Mouse (Mus musculus) adrenal gland, adult 8-10 months (tissue): ENCODE results near the gene Vps26b. TPM values are rescaled to one million over a fixed set of nuclear protein-coding genes. Genes with fewer than 3 reads are reported as not detected.

Source experiments
- DNase-seq: peaks from one replicate; pipeline ENCODE4 v3.0.0; 2022
- total RNA-seq, 4 experiments: library from RNA; stranded (reverse); gene quantifications; 2 replicates each; pipeline ENCODE4 v1.2.4; 2022

Vps26b gene
- 10 to 100 TPM; 42.2 to 49.8 (median 44.1) TPM for total RNA-seq

- DNase-seq, result peak; percentile 95
Measured at GRCm38 (mm10) chr9:27029828-27030762, at the start of gene Vps26b, which contains the start of gene Ncapd3. Vps26b (minus strand) TSS chr9:27030065. Ncapd3 (plus strand) TSS chr9:27030175.

- no peak for DNase-seq
Measured at GRCm38 (mm10) chr9:27075812-27076211, 45.9 kb upstream of the Vps26b start.

GRCm38 (mm10) chr9:27074677-27075076 is 44.8 kb upstream of the Vps26b start:
- no peak for DNase-seq

GRCm38 (mm10) chr9:27070895-27071294 is 41.0 kb upstream of the Vps26b start:
- no peak for DNase-seq

GRCm38 (mm10) chr9:27058341-27058740 is 28.5 kb upstream of the Vps26b start:
- no peak for DNase-seq

- DNase-seq, result no peak
Measured at GRCm38 (mm10) chr9:27049492-27049891, 19.6 kb upstream of the Vps26b start.

- no peak for DNase-seq
Measured at GRCm38 (mm10) chr9:27043892-27044291, 14.0 kb upstream of the Vps26b start.

- no peak for DNase-seq
Measured at GRCm38 (mm10) chr9:27030763-27031100, 867 bp upstream of the Vps26b start.

GRCm38 (mm10) chr9:27029022-27029827 is 640 bp downstream of the Vps26b start:
- peak; percentile 20 for DNase-seq

GRCm38 (mm10) chr9:27026708-27027107 is 3.2 kb downstream of the Vps26b start:
- DNase-seq, result no peak

- no peak for DNase-seq
Measured at GRCm38 (mm10) chr9:27023681-27024080, 6.2 kb downstream of the Vps26b start.

- DNase-seq, result no peak
Measured at GRCm38 (mm10) chr9:27018961-27019360, 10.9 kb downstream of the Vps26b start.

- DNase-seq, result no peak
Measured at GRCm38 (mm10) chr9:27011572-27011971, 18.3 kb downstream of the Vps26b start.

GRCm38 (mm10) chr9:27009231-27009630 is 20.6 kb downstream of the Vps26b start:
- no peak for DNase-seq

- no peak for DNase-seq
Measured at GRCm38 (mm10) chr9:27006866-27007265, 23.0 kb downstream of the Vps26b start.

- no peak for DNase-seq
Measured at GRCm38 (mm10) chr9:27005933-27006332, 23.9 kb downstream of the Vps26b start.

- no peak for DNase-seq
Measured at GRCm38 (mm10) chr9:27005231-27005630, 24.6 kb downstream of the Vps26b start.

GRCm38 (mm10) chr9:26999461-27000395 is 30.1 kb downstream of the Vps26b start, which contains the start of the genes Acad8 and Thyn1:
Acad8 (minus strand) TSS chr9:26999566.
Thyn1 (plus strand) TSS chr9:26999710.
- DNase-seq, result peak; percentile 96

- DNase-seq, result no peak
Measured at GRCm38 (mm10) chr9:26998669-26999460, 31.0 kb downstream of the Vps26b start.

GRCm38 (mm10) chr9:26997501-26997900 is 32.4 kb downstream of the Vps26b start:
- DNase-seq, result no peak

GRCm38 (mm10) chr9:26997062-26997461 is 32.8 kb downstream of the Vps26b start:
- no peak for DNase-seq
